Comparison of ENCODE assay signal across 8 mouse cellular contexts in the genomic region with DNA sequence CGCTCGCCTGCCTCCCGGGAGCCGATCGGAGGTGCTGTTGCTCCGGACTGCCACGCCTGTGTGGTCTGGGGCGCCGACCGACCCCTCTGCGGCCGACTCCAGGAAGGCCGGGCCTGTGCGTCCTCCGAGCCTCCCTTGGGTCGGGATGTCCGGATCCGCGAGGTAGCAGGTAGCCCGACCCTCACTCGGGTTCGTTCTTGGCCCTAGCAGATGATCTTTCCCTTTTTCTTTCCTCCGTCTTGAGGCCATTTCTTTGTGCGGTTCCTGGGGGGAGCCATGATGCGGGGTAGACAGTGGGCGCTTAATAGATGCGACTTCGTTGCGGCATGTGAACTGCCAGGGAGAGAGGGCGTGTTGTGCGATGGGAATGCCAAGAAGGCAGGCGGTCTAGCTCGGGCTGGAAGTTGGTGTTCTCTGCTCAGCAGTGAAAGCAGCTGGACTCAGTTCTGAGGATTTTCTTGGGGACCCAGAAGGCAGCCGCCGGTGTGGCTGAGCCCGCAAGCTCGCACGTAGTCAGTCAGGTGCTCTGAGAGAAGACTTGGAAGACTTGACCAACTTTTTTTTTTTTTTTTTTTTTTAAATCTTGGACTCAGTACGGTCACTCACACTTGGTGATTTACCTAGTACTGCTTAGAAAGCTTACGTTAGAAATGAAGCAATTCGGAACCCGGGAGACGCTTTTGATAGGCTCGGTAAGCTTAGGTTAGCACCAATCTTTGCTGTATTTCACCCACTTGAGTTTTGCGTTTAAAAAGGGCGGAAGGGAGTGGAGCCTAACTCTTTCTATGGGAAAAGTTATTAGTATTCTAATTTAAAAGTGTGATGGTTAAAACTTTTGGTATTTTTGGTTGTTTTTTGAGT. TPM values are rescaled to one million over a fixed set of nuclear protein-coding genes. Genes with fewer than 3 reads are reported as not detected.
DNase-seq lines count a peak whose midpoint lies in the region; ATAC-seq and TF ChIP-seq lines count a peak whose summit lies in the region.

No protein-coding gene starts in this region.

- DNase-seq in left cerebral cortex, adult 11 months (ENCODE audit: low spot score), result peak; percentile 18
- no peak for DNase-seq in left cerebral cortex, postnatal 4 days
- DNase-seq in adrenal gland, postnatal 14 days, result peak; percentile 65
- no peak for DNase-seq in forebrain, embryonic 11.5 days (ENCODE audit: low spot score)
- DNase-seq in limb, embryonic 10.5 days (ENCODE audit: low spot score), result no peak
- DNase-seq in midbrain, embryonic 10.5 days (ENCODE audit: low spot score), result no peak

- 0 out of 2 replicates have a peak, but pooled peaks have one; percentile 17 for TF ChIP-seq POLR2A in testis, adult 2 months (IDR thresholded peaks at IDR 0.05; ENCODE audit: control insufficient read depth, low read depth, low read length)

- peak overlapping the region; percentile 76 for H3K4me3 ChIP-seq in forebrain, embryonic 11.5 days (ENCODE audit: low read depth, low read length)
- H3K4me3 ChIP-seq in hindbrain, embryonic 15.5 days, result peak overlapping the region; percentile 82
- H3K4me3 ChIP-seq in limb, embryonic 10.5 days, result peak overlapping the region; percentile 80
- H3K4me3 ChIP-seq in midbrain, embryonic 10.5 days, result peak overlapping the region; percentile 78
- peak overlapping the region; percentile 94 for H3K4me3 ChIP-seq in testis, adult 2 months (ENCODE audit: control insufficient read depth, low read depth, low read length)

- peak overlapping the region; percentile 76 for H3K27ac ChIP-seq in forebrain, embryonic 11.5 days (ENCODE audit: low read depth, low read length)
- peak overlapping the region; percentile 86 for H3K27ac ChIP-seq in hindbrain, embryonic 15.5 days (replicated peaks)
- peak overlapping the region; percentile 87 for H3K27ac ChIP-seq in limb, embryonic 10.5 days
- peak overlapping the region; percentile 87 for H3K27ac ChIP-seq in midbrain, embryonic 10.5 days (replicated peaks)
- peak overlapping the region; percentile 87 for H3K27ac ChIP-seq in testis, adult 2 months (ENCODE audit: control insufficient read depth, insufficient read depth, low read depth, low read length)

- H3K4me2 ChIP-seq in forebrain, embryonic 11.5 days (ENCODE audit: low read depth, low read length, severe bottlenecking), result peak overlapping the region; percentile 66
- H3K4me2 ChIP-seq in hindbrain, embryonic 15.5 days, result peak overlapping the region; percentile 76

- under 1% methylated on average over 46 of the region's 46 CpGs for WGBS in forebrain, embryonic 11.5 days
- WGBS in hindbrain, embryonic 15.5 days, result under 1% methylated on average over 46 of the region's 46 CpGs
- WGBS in limb, embryonic 10.5 days, result 1% methylated on average over 46 of the region's 46 CpGs
- WGBS in midbrain, embryonic 10.5 days, result 1% methylated on average over 46 of the region's 46 CpGs

- no peaks in the 10 kb centered on the region for H3K4me1 ChIP-seq in forebrain, embryonic 11.5 days (replicated peaks; ENCODE audit: control insufficient read depth, insufficient read depth, low read length)
- H3K4me1 ChIP-seq in hindbrain, embryonic 15.5 days (replicated peaks), result peaks cover 17% of the 10 kb centered on the region
- 0 out of 2 replicates have a peak, but pooled peaks cover 7% of the 10 kb centered on the region for H3K4me1 ChIP-seq in limb, embryonic 10.5 days
- H3K4me1 ChIP-seq in midbrain, embryonic 10.5 days, result peaks cover 4% of the 10 kb centered on the region
- H3K4me1 ChIP-seq in testis, adult 2 months (ENCODE audit: control insufficient read depth, insufficient read depth, low read length), result no peaks in the 10 kb centered on the region; the same call in 1 of the 2 replicates

- TF ChIP-seq CTCF in testis, adult 2 months (IDR thresholded peaks at IDR 0.05; ENCODE audit: control insufficient read depth, insufficient read depth, insufficient replicate concordance, low read depth, low read length), result no peak

- H3K36me3 ChIP-seq in forebrain, embryonic 11.5 days (ENCODE audit: control insufficient read depth, insufficient read depth, low read length), result no peaks in the 10 kb centered on the region
- no peaks in the 10 kb centered on the region for H3K36me3 ChIP-seq in hindbrain, embryonic 15.5 days
- no peaks in the 10 kb centered on the region for H3K36me3 ChIP-seq in limb, embryonic 10.5 days
- H3K36me3 ChIP-seq in midbrain, embryonic 10.5 days, result no peaks in the 10 kb centered on the region
- no peaks in the 10 kb centered on the region for H3K36me3 ChIP-seq in testis, adult 2 months (ENCODE audit: control insufficient read depth, insufficient read depth, low read length)

- intact Hi-C loops in left cerebral cortex, postnatal 4 days (cut with DNase I), result no loop called here

- no peak; the same call in 1 of the 2 replicates for ATAC-seq in forebrain, embryonic 11.5 days (replicated peaks; ENCODE audit: low FRiP score)
- peak; percentile 52 for ATAC-seq in hindbrain, embryonic 15.5 days (ENCODE audit: low FRiP score, low read depth)

- no peaks in the 10 kb centered on the region for H3K9me3 ChIP-seq in forebrain, embryonic 11.5 days (ENCODE audit: control insufficient read depth, low read length)
- H3K9me3 ChIP-seq in hindbrain, embryonic 15.5 days, result no peaks in the 10 kb centered on the region
- H3K9me3 ChIP-seq in limb, embryonic 10.5 days (replicated peaks), result no peaks in the 10 kb centered on the region
- no peaks in the 10 kb centered on the region for H3K9me3 ChIP-seq in midbrain, embryonic 10.5 days (replicated peaks)

- H3K27me3 ChIP-seq in forebrain, embryonic 11.5 days (ENCODE audit: control insufficient read depth, insufficient read depth, low read length), result no peaks in the 10 kb centered on the region
- no peaks in the 10 kb centered on the region for H3K27me3 ChIP-seq in hindbrain, embryonic 15.5 days
- H3K27me3 ChIP-seq in limb, embryonic 10.5 days (ENCODE audit: low read depth, poor library complexity, severe bottlenecking), result no peaks in the 10 kb centered on the region
- no peaks in the 10 kb centered on the region for H3K27me3 ChIP-seq in midbrain, embryonic 10.5 days (ENCODE audit: low read depth, poor library complexity, severe bottlenecking)
- no peaks in the 10 kb centered on the region for H3K27me3 ChIP-seq in testis, adult 2 months (ENCODE audit: control insufficient read depth, insufficient read depth, low read length)

- H3K9ac ChIP-seq in forebrain, embryonic 11.5 days (ENCODE audit: low read length), result peak overlapping the region; percentile 81
- peak overlapping the region; percentile 83 for H3K9ac ChIP-seq in hindbrain, embryonic 15.5 days

RNA-seq across cellular contexts. Expression of a gene that starts 10.2 kb away (rescaled TPM):
- total RNA-seq in left cerebral cortex, postnatal 4 days (2021), result 10 to 100 TPM; 27.5 to 27.8 TPM
- total RNA-seq in adrenal gland, postnatal 14 days (2021), result 18.4 and 22.5 TPM in 2 replicates
- polyA plus RNA-seq in forebrain, embryonic 11.5 days (2014; fragmentation: Nextera tagmentation; extraction: Ambion mirVana), result 13.4 and 14.3 TPM in 2 replicates
- polyA plus RNA-seq in hindbrain, embryonic 15.5 days (2015; fragmentation: Nextera tagmentation; extraction: Ambion mirVana), result 14.8 and 15.4 TPM in 2 replicates
- 6.1 and 8.8 TPM in 2 replicates for polyA plus RNA-seq in limb, embryonic 10.5 days (2016; fragmentation: Nextera tagmentation; extraction: Ambion mirVana)
- 9.5 and 12.5 TPM in 2 replicates for polyA plus RNA-seq in midbrain, embryonic 10.5 days (2016; fragmentation: Nextera tagmentation; extraction: Ambion mirVana)
- polyA plus RNA-seq in testis, adult 2 months (2012; rRNA removed), result 0.91 and 1.9 TPM in 2 replicates

Comparison
In these comparisons a context has a peak if more than half of its experiments do, and no peak if none do; other contexts are left out.
1. DNase-seq: peak in left cerebral cortex, adult 11 months (single experiment) and adrenal gland, postnatal 14 days (single experiment); none in left cerebral cortex, postnatal 4 days (single experiment), forebrain, embryonic 11.5 days (single experiment), limb, embryonic 10.5 days (single experiment) and midbrain, embryonic 10.5 days (single experiment).
2. Peak in every context shown above with its lines, with median percentiles within 50 percentile points of each other: H3K27ac ChIP-seq and H3K4me3 ChIP-seq.